28 mouse cellular contexts compared by ENCODE assay signal in the genomic region with DNA sequence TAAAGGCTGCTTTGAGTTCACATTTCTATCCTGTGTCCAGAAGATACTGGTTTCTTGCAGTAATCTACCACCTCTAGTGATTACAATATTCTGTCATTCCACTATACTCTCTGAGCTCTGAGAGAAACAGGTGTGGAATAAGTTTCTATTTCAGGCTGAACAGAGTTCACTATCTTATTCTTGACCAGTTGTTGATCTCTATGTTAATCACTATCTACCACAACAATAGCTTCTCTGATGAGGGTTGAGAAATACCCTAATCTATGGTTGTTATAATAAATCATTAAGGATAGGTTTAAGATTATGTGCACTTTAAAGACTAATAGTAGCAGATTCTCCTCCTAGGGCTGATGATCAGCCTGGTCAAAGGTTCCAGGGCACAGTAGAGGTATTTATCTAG.
"Had no signal": no experiment of that assay in that cellular context is flagged by ENCODE, and none has a peak within 500 bp of the region (broad histone marks: within the 10 kb centered on the region; RNA-seq: fewer than 3 reads in every experiment).

No protein-coding gene starts in this region.

- H3K27ac ChIP-seq: embryonic facial prominence, embryonic 10.5 days; embryonic facial prominence, embryonic 12.5 days; embryonic facial prominence, embryonic 13.5 days; embryonic facial prominence, embryonic 15.5 days; forebrain, embryonic 10.5 days; forebrain, embryonic 12.5 days; forebrain, embryonic 13.5 days; forebrain, embryonic 15.5 days; gastrocnemius, adult 2 months; heart, adult 2 months had no signal

- H3K36me3 ChIP-seq: embryonic facial prominence, embryonic 10.5 days; embryonic facial prominence, embryonic 12.5 days; embryonic facial prominence, embryonic 13.5 days; embryonic facial prominence, embryonic 15.5 days; forebrain, embryonic 10.5 days; forebrain, embryonic 12.5 days; forebrain, embryonic 15.5 days had no signal

- H3K27me3 ChIP-seq: embryonic facial prominence, embryonic 12.5 days; embryonic facial prominence, embryonic 13.5 days; embryonic facial prominence, embryonic 15.5 days; forebrain, embryonic 12.5 days; forebrain, embryonic 13.5 days; forebrain, embryonic 15.5 days had no signal

- H3K4me2 ChIP-seq: embryonic facial prominence, embryonic 12.5 days; embryonic facial prominence, embryonic 13.5 days; embryonic facial prominence, embryonic 15.5 days; forebrain, embryonic 12.5 days; forebrain, embryonic 13.5 days; forebrain, embryonic 15.5 days had no signal

- ATAC-seq: forebrain, embryonic 13.5 days; forebrain, embryonic 14.5 days; forebrain, embryonic 15.5 days; forebrain, embryonic 16.5 days; forebrain, postnatal 0 days had no signal

- H3K4me1 ChIP-seq: embryonic facial prominence, embryonic 10.5 days; embryonic facial prominence, embryonic 12.5 days; embryonic facial prominence, embryonic 13.5 days; embryonic facial prominence, embryonic 15.5 days; forebrain, embryonic 10.5 days; forebrain, embryonic 12.5 days; forebrain, embryonic 13.5 days; forebrain, embryonic 15.5 days had no signal

- DNase-seq: cerebellum, adult 8-10 months; cerebellum, adult 9-10 months; cerebellum, adult 9-11 months; cerebellum, postnatal 10 days; cerebellum, postnatal 14 days; cerebellum, postnatal 25 days; cerebellum, postnatal 36 days; embryo, embryonic 11 days; forebrain, postnatal 0 days; gastrocnemius, adult 2 months; gastrocnemius, postnatal 10 days; gastrocnemius, postnatal 14 days; gastrocnemius, postnatal 25 days; gastrocnemius, postnatal 36 days; heart, adult 11 months; heart, adult 18-20 months; heart, adult 2 months had no signal

- H3K9me3 ChIP-seq: embryonic facial prominence, embryonic 12.5 days; embryonic facial prominence, embryonic 13.5 days; embryonic facial prominence, embryonic 15.5 days; forebrain, embryonic 12.5 days; forebrain, embryonic 13.5 days; forebrain, embryonic 15.5 days had no signal

- H3K4me3 ChIP-seq: embryonic facial prominence, embryonic 10.5 days; embryonic facial prominence, embryonic 12.5 days; embryonic facial prominence, embryonic 13.5 days; embryonic facial prominence, embryonic 15.5 days; erythroblast, embryonic 14.5 days; forebrain, embryonic 10.5 days; forebrain, embryonic 12.5 days; forebrain, embryonic 13.5 days; forebrain, embryonic 15.5 days; gastrocnemius, adult 2 months; heart, adult 2 months had no signal

- H3K9ac ChIP-seq: embryonic facial prominence, embryonic 12.5 days; embryonic facial prominence, embryonic 13.5 days; embryonic facial prominence, embryonic 15.5 days; forebrain, embryonic 12.5 days; forebrain, embryonic 13.5 days; forebrain, embryonic 15.5 days; forebrain, postnatal 0 days had no signal
